Mouse (Mus musculus) lung, postnatal 10 days (tissue): ENCODE measurements around the gene Braf.

ENCODE experiments used
- DNase-seq: peaks from one replicate; pipeline ENCODE4 v3.0.0; 2021

The Braf gene

GRCm38 (mm10) chr6:39554888-39555647 lies 170.2 kb downstream of the Braf start:
- DNase-seq, result peak; percentile 32
